Mouse (Mus musculus): ENCODE data around the gene Rassf3.

- TF ChIP-seq POLR2A (IDR thresholded peaks at IDR 0.05; ENCODE audit: extremely low read depth, insufficient read depth, low read length) (no peak), CTCF (IDR thresholded peaks at IDR 0.05; ENCODE audit: low read depth, low read length) (peak; percentile 83)
Observed at GRCm38 (mm10) chr10:121516008-121516600, 40.0 kb upstream of the Rassf3 start.
